Mouse (Mus musculus) limb, embryonic 13.5 days (tissue): ENCODE data around the gene Kif1a. TPM values are rescaled to one million over a fixed set of nuclear protein-coding genes. Genes with fewer than 3 reads are reported as not detected.

Experiments
- ATAC-seq: fragments of 200-750 bp; cut with Nextera tagmentation; 2 replicates; pipeline ENCODE4 v1.8.0; 2017; ENCODE audit warnings: low read depth, moderate number of reproducible peaks, moderate TSS enrichment; ENCODE audit not compliant: low FRiP score
- H3K27ac ChIP-seq: fragments of 300-500 bp; sonication (generic); 2 replicates; pipeline ENCODE4 v1.5.1; 2015; ENCODE audit warnings: inconsistent platforms, mild to moderate bottlenecking, moderate library complexity
- H3K27me3 ChIP-seq: fragments of 300-500 bp; sonication (generic); 2 replicates; pipeline ENCODE4 v1.6.1; 2015; ENCODE audit warnings: mild to moderate bottlenecking, inconsistent platforms
- H3K36me3 ChIP-seq: fragments of 300-500 bp; sonication (generic); 2 replicates; pipeline ENCODE4 v1.6.1; 2015; ENCODE audit warnings: inconsistent platforms, mild to moderate bottlenecking, moderate library complexity
- H3K4me1 ChIP-seq: fragments of 300-500 bp; sonication (generic); 2 replicates; pipeline ENCODE4 v1.6.1; 2015; ENCODE audit warnings: inconsistent platforms
- H3K4me2 ChIP-seq: fragments of 300-500 bp; sonication (generic); replicated peaks from 2 replicates; pipeline ENCODE4 v1.6.1; 2015; ENCODE audit warnings: inconsistent platforms, mild to moderate bottlenecking, moderate library complexity
- H3K4me3 ChIP-seq: fragments of 300-500 bp; sonication (generic); 2 replicates; pipeline ENCODE4 v1.5.1; 2015; ENCODE audit warnings: moderate library complexity, mild to moderate bottlenecking, inconsistent platforms
- H3K9ac ChIP-seq: fragments of 300-500 bp; sonication (generic); 2 replicates; pipeline ENCODE4 v1.6.1; 2015; ENCODE audit warnings: mild to moderate bottlenecking, inconsistent platforms
- H3K9me3 ChIP-seq: fragments of 300-500 bp; sonication (generic); 2 replicates; pipeline ENCODE4 v1.6.1; 2016; ENCODE audit warnings: inconsistent platforms
- WGBS: fragments of 180-500 bp; shearing (Covaris S2); methylation state at CpG from one replicate; pipeline ENCODE4 v1.1.7; 2015; 5-methylcytosine and 5-hydroxymethylcytosine counted together
- polyA plus RNA-seq: library from polyadenylated mRNA; unstranded; fragments of >200 nt; fragmentation: Nextera tagmentation; extraction: Ambion mirVana; gene quantifications from 2 replicates; pipeline ENCODE4 v1.2.1, GENCODE M21; 2015

Kif1a gene
- polyA plus RNA-seq, 1 experiment from 2014 or later = 18.3 TPM

DNA sequence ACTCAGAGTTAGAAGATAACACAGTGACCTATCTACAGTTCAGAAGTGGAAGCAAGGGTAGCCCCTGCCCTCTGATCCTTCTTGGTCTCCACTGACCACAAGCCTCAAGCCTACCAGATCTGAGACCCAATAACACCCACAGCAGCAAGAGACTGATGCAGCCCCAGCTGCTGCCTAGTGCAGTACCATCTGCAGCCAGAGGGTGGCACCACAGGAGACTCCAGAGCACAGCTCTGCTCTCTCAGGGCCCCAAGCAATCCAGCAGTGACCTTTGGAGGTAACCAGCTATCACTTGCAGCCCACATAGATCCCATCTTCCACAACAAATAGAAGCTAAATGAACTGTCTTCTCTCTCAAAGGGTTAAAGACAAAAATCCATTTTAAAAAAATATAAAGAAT lies 87.3 kb downstream of the Kif1a start:
- no peak overlapping the region for H3K27ac ChIP-seq
- no peak for ATAC-seq
- H3K4me2 ChIP-seq = no peak overlapping the region
- no peak overlapping the region for H3K4me3 ChIP-seq
- H3K9ac ChIP-seq = no peak overlapping the region
- no peaks in the 10 kb centered on the region for H3K9me3 ChIP-seq
- no peaks in the 10 kb centered on the region for H3K4me1 ChIP-seq
- no peaks in the 10 kb centered on the region for H3K36me3 ChIP-seq
- H3K27me3 ChIP-seq = no peaks in the 10 kb centered on the region

DNA sequence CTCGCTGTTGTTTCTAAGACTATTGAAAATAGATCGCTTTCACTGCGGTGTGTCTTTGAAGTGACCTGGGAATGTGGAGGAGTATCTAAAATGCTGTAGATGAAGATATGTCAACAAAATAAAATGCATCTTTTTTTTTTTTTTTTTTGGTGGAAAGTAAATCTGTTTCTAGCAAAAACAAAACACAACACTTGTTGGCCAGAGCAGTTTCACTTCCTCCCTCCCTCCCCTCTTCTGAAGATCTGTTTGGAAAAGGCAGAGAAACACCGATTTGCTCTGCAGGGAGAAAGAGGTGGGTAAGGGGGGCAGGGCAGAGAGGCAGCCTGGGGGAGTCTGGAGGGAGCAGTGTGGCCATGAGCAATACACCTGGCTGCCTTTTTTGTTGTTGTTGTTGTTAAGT lies 88.4 kb downstream of the Kif1a start:
- H3K36me3 ChIP-seq = no peaks in the 10 kb centered on the region
- WGBS = 73% methylated on average over 4 of the region's 4 CpGs
- ATAC-seq = no peak
- H3K27me3 ChIP-seq = no peaks in the 10 kb centered on the region
- no peak overlapping the region for H3K4me2 ChIP-seq
- no peak overlapping the region for H3K27ac ChIP-seq
- H3K9ac ChIP-seq = no peak overlapping the region
- no peaks in the 10 kb centered on the region for H3K4me1 ChIP-seq
- H3K9me3 ChIP-seq = no peaks in the 10 kb centered on the region
- H3K4me3 ChIP-seq = no peak overlapping the region

DNA sequence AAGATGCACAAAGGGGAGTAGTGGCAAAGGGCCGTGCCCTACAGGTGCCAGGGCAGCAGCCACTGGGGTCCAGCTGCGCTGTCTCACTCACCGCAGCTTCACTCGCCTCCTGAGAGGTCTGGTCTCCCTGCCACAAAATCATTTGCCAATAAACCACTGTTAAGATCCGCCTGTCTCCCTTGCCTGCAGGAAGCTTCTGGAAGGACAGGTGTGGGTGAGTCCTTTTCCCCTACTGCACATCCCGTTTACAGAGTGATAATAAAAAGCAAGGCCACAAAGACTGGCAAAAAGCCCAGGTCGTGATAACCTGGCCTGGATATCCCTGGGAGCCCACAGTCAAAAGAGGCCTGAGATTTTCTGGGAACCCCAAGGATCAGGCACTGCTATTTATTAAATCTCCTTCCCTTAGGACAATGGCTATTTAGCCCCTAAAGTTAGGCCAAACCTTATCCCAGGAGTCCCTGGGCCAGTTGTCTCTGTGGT lies 89.6 kb downstream of the Kif1a start:
- ATAC-seq = no peak
- Histone ChIP-seq H3K9me3 (no peaks in the 10 kb centered on the region), H3K4me3 (no peak overlapping the region), H3K36me3 (no peaks in the 10 kb centered on the region), H3K4me1 (no peaks in the 10 kb centered on the region), H3K4me2 (no peak overlapping the region), H3K9ac (no peak overlapping the region), H3K27ac (no peak overlapping the region), H3K27me3 (no peaks in the 10 kb centered on the region)
- 68% methylated on average over 7 of the region's 7 CpGs for WGBS

DNA sequence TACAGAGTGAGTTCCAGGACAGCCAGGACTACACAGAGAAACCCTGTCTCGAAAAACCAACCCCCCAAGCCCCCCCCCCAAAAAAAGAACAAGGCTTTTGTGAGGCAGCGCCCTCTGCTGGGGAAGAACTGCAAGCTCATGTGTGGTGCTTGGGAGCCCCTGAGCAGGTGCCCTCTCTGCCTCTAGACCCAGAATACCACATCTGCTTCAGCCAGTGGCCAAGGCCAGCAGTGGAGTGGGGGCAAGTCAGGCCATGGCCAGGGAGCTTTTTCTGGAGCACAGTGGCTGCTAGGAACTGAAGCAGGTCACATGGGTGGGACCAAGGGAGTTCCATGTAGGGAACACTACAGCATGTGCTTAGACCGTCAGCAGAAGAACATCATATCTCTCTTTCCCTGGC lies 91.0 kb downstream of the Kif1a start:
- 33% methylated on average over 3 of the region's 3 CpGs for WGBS

DNA sequence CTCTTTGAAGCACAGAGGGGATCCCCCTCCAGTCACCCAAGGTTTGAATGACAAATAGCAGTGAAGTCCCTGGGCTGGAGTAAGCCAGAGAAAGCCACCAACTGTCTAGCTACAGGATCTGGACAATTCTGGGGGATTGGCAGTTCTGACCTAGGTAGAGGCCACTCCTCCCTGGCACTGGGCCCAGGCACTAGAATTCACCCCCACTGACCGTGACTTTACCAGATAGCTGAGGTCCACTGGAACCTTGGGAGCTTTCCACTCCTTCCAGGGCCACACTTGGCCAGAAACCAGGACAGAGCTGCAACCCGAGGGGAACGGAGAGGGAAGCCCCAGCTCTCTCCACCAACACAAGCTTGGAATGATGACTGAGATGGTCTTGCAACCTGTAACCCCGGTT lies 92.6 kb downstream of the Kif1a start:
- no peaks in the 10 kb centered on the region for H3K9me3 ChIP-seq

More for the DNA sequence above, 91.0 kb downstream of the Kif1a start:
- Histone ChIP-seq H3K36me3 (no peaks in the 10 kb centered on the region), H3K9me3 (no peaks in the 10 kb centered on the region), H3K4me3 (no peak overlapping the region), H3K4me1 (no peaks in the 10 kb centered on the region), H3K27ac (no peak overlapping the region), H3K9ac (no peak overlapping the region), H3K27me3 (no peaks in the 10 kb centered on the region), H3K4me2 (no peak overlapping the region)
- ATAC-seq = no peak

DNA sequence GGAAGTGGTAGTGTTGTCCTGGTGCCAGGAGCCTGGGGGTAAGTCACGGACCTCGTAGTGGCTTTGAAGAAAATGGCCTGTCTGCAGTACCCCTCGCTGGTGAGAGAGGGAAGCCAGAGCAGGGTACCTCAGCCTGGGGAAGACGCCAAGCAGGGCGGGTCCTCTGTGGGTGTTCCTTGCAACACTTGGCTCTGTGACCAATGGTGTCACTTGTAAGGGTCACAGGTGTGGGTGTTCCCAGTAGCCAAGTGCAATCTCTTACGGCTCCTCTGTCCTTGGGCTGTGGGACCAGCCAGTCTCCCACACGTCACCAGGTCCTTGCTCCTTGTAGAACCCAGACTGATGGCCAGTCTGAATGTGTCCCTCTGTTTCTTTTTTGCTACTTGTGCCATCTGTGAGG lies 95.7 kb downstream of the Kif1a start, which contains the start of gene Aqp12:
Gene Aqp12 (plus strand): TSS at position 274 of the 400 bp plus-strand sequence.
- 72% methylated on average over 7 of the region's 7 CpGs for WGBS
- ATAC-seq = no peak; the same call in 1 of the 2 replicates
- no peak within 1 kb of the TSS for H3K9ac ChIP-seq
- no peaks in the 10 kb centered on the region for H3K27me3 ChIP-seq
- H3K36me3 ChIP-seq = no peaks in the 10 kb centered on the region
- no peak within 1 kb of the TSS for H3K4me2 ChIP-seq
- no peak within 1 kb of the TSS for H3K27ac ChIP-seq
- no peaks in the 10 kb centered on the region for H3K4me1 ChIP-seq
- H3K4me3 ChIP-seq = no peak within 1 kb of the TSS
- peaks cover 3% of the 10 kb centered on the region for H3K9me3 ChIP-seq

More for the DNA sequence above, 92.6 kb downstream of the Kif1a start:
- H3K27ac ChIP-seq = no peak overlapping the region
- WGBS = 73% methylated on average over 4 of the region's 4 CpGs
- H3K4me1 ChIP-seq = no peaks in the 10 kb centered on the region
- no peak overlapping the region for H3K4me2 ChIP-seq
- no peaks in the 10 kb centered on the region for H3K36me3 ChIP-seq
- H3K4me3 ChIP-seq = no peak overlapping the region
- H3K9ac ChIP-seq = no peak overlapping the region
- H3K27me3 ChIP-seq = no peaks in the 10 kb centered on the region
- no peak for ATAC-seq

DNA sequence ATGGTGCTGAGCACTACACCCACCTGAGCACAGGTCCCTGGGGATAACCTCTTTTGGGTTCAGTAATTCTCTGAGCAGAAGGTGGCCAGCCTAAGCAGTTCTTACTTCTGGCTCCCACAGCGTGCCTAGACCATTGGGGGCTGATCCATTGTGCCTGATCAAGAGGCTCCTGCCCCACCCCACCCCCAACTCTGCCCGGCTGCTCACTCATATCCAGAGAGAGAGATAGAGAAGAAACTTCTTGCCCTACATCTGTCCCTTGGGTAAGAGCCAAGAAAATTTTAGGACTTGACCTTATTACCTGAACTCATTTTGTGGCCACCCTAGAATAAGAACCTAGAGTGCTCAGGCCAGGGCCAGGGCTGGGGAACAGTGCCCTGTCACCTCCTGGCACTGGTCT lies 108.9 kb downstream of the Kif1a start:
- Histone ChIP-seq H3K9ac (no peak overlapping the region), H3K4me1 (no peaks in the 10 kb centered on the region), H3K4me2 (no peak overlapping the region), H3K36me3 (no peaks in the 10 kb centered on the region), H3K27ac (no peak overlapping the region), H3K9me3 (no peaks in the 10 kb centered on the region), H3K4me3 (no peak overlapping the region), H3K27me3 (no peaks in the 10 kb centered on the region; the same call in 1 of the 2 replicates)
- no peak for ATAC-seq
- WGBS = 76% methylated on average over 2 of the region's 2 CpGs

DNA sequence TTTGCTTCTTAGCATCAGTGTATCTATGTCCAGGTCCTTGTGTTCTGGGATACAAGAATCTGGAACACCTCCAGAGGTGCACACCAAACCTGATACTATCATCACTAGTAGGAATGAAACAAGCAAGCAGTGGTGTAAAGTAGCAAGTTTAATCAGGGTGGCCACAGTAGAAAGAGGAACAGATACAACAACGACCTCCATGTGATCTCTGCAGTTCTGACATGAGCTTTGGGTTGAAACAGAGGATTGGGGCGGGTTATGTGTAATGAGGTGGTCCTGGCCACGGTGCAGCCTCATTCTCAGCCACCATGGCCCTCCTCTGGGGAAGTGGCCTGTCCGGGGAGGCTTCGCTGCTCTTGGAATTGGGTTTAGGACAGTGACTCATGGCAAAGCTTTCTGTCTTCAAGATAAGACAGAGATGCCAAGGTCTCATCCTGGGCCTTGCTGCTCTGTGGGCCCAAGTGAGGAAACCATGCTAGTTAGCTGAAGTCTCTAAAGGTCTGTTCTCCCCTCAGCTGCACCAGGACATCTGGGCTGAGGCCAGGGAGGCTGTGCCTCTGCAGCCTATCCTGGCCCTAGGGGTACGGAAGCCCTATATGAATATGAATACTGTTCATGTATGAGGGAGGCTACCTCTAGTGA lies 109.4 kb downstream of the Kif1a start:
- Histone ChIP-seq H3K9ac (no peak overlapping the region), H3K4me2 (no peak overlapping the region), H3K27ac (no peak overlapping the region), H3K27me3 (no peaks in the 10 kb centered on the region), H3K9me3 (no peaks in the 10 kb centered on the region), H3K4me3 (no peak overlapping the region), H3K36me3 (no peaks in the 10 kb centered on the region), H3K4me1 (no peaks in the 10 kb centered on the region)
- no peak for ATAC-seq
- 84% methylated on average over 6 of the region's 6 CpGs for WGBS

DNA sequence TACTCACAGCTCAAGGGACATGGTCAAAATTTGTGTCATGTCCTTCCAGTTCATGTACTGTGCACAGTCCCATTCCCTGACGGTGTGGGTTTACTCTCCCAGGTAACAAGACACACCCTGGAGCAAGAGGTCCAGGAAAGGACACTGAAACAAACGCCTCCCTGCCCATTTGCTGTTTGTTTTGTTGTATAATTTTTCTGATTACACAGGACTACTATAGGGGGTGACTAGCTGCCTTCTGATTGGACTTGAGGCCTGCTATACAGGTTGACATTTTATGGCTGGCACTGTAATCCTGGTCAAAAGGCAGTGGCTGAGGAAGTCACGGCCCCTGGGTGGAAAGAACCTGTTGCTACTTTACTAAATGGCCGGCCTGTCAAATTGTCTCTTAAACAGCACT lies 111.9 kb downstream of the Kif1a start:
- no peak overlapping the region for H3K9ac ChIP-seq
- H3K9me3 ChIP-seq = no peaks in the 10 kb centered on the region
- H3K4me3 ChIP-seq = no peak overlapping the region
- ATAC-seq = no peak
- H3K27ac ChIP-seq = no peak overlapping the region
- H3K36me3 ChIP-seq = no peaks in the 10 kb centered on the region
- WGBS = 50% methylated on average over 4 of the region's 4 CpGs
- no peak overlapping the region for H3K4me2 ChIP-seq
- no peaks in the 10 kb centered on the region for H3K27me3 ChIP-seq
- H3K4me1 ChIP-seq = no peaks in the 10 kb centered on the region

DNA sequence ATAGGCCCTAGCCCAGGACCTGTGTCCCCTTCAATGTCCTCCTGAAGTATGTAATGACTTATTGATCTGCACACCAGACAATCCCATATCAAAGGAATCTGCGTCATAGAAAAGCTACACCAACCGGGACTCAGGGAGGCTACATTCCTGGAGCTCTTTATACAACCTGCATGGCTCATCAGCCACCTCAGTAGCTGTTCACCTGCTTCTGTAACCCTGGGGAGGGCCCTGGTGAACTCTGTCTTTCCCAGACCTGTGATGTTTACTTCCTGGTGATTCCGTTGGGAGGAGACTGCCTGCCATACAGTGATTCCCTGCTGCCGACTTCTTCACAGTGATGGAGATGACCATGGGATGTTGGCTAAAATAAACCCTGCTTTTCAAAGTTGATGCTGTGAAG lies 112.9 kb downstream of the Kif1a start:
- H3K36me3 ChIP-seq = no peaks in the 10 kb centered on the region
- H3K4me2 ChIP-seq = no peak overlapping the region
- no peaks in the 10 kb centered on the region for H3K9me3 ChIP-seq
- no peak overlapping the region for H3K4me3 ChIP-seq
- WGBS = 67% methylated on average over 4 of the region's 4 CpGs
- no peak for ATAC-seq
- no peaks in the 10 kb centered on the region for H3K27me3 ChIP-seq
- no peak overlapping the region for H3K9ac ChIP-seq
- no peak overlapping the region for H3K27ac ChIP-seq
- no peaks in the 10 kb centered on the region for H3K4me1 ChIP-seq

DNA sequence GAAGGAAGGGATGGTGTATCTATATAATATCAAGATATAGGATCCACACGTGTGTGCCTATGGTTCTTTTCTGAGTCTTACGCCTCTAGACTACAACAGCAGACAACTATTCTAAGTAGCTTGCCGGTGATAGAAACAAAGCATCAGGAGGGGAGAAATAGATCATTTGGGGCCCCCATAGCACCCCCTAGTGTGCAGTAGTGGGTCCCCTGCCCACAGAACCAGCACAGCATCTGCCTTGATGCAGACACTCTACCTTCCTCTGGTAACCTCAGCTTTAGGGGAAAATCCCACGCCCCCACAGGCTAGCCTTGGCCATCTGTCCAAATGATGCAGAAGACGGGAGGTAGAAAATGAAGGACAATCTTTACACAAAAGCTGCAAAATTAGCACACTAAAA lies 116.8 kb downstream of the Kif1a start:
- WGBS = 91% methylated on average over 5 of the region's 5 CpGs
- Histone ChIP-seq H3K9ac (no peak overlapping the region), H3K36me3 (no peaks in the 10 kb centered on the region), H3K4me3 (no peak overlapping the region), H3K27ac (no peak overlapping the region), H3K27me3 (no peaks in the 10 kb centered on the region), H3K9me3 (no peaks in the 10 kb centered on the region), H3K4me2 (no peak overlapping the region), H3K4me1 (no peaks in the 10 kb centered on the region)
- ATAC-seq = no peak

DNA sequence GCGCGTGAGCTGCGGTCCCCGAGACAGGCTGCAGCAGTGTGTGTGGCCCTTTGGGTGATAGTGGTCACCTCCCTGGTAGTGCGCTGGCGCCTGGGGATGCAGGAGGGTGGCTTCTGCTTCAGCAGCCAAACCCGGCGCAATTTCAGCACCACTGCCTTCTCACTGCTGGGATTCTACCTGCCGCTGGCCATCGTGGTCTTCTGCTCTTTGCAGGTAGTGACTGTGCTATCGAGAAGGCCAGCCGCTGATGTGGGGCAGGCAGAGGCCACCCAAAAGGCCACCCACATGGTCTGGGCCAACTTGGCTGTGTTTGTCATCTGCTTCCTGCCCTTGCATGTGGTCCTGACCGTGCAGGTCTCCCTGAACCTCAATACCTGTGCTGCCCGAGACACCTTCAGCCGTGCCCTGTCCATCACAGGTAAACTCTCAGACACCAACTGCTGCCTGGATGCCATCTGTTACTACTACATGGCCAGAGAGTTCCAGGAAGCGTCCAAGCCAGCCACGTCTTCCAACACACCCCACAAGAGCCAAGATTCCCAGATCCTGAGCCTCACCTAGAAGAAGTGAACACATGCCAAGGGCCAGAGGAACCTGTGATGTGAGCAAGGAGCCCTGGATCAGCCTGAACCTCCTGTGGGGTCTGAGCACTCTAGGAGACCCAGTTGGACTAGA lies 118.7 kb downstream of the Kif1a start:
- 0 out of 2 replicates have a peak, but pooled peaks cover 6% of the 10 kb centered on the region for H3K4me1 ChIP-seq
- no peaks in the 10 kb centered on the region for H3K36me3 ChIP-seq
- H3K4me2 ChIP-seq = no peak overlapping the region
- H3K27ac ChIP-seq = no peak overlapping the region
- ATAC-seq = no peak
- WGBS = 88% methylated on average over 17 of the region's 17 CpGs
- no peak overlapping the region for H3K9ac ChIP-seq
- peaks cover 8% of the 10 kb centered on the region; the same call in 1 of the 2 replicates for H3K27me3 ChIP-seq
- no peak overlapping the region for H3K4me3 ChIP-seq
- H3K9me3 ChIP-seq = no peaks in the 10 kb centered on the region
